10 mouse cellular contexts compared by ENCODE assay signal in the genomic region with DNA sequence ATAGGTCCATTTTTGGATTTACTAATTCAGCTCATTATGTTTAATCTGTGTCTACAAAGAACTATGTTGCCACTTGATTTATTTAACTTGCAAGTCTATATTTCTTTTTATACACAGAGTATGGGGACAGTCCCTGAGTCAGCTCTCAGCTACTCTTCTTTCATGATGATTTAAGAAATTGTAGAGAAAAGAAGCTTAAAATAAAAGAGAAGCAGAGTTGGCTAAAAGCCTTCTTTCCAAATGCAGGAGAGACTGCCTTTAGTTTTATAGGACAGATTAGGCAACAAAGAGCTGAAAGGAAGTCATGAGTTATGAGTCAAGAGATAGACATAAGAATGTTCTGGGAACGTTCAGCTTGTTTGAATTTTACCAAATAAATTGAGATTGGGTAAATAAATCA.
"Had no signal": no experiment of that assay in that cellular context is flagged by ENCODE, and none has a peak within 500 bp of the region (broad histone marks: within the 10 kb centered on the region; RNA-seq: fewer than 3 reads in every experiment).

No protein-coding gene starts in this region.

- ATAC-seq: lung, postnatal 0 days; midbrain, embryonic 13.5 days; midbrain, embryonic 15.5 days had no signal

- DNase-seq: lung, adult 2 months; lung, postnatal 14 days; lung, postnatal 36 days; right cerebral cortex, postnatal 14 days; thymus, adult 18-20 months; thymus, postnatal 14 days; thymus, postnatal 36 days had no signal
